Mouse (Mus musculus) liver, adult 2 months (tissue): ENCODE data around the gene Rergl.

Experiments
- CTCF ChIP-seq: fragments of 200-500 bp; IDR thresholded peaks from 2 replicates; pipeline ENCODE4 v1.5.1; 2011; ENCODE audit warnings: low read depth, low read length, control low read depth
- POLR2A ChIP-seq: fragments of 200-500 bp; IDR thresholded peaks from 2 replicates; pipeline ENCODE4 v1.6.1; 2011; ENCODE audit warnings: low read length, control low read depth; ENCODE audit not compliant: insufficient read depth; ENCODE audit errors: extremely low read depth

- TF ChIP-seq CTCF (no peak), POLR2A (no peak)
Observed at GRCm38 (mm10) chr6:139464292-139464691, 37.5 kb downstream of the Rergl start.
